Mouse (Mus musculus) monocyte, adult 2 months (primary cell): ENCODE measurements around the gene Zic2.
"Not testable (repeated sequence)": the region's sequence is repeated elsewhere in the genome, so short reads cannot be mapped to it uniquely, and the experiment has no call there.

Experiments used
- DNase-seq, 2 experiments: peaks; one replicate each; pipeline ENCODE4 v3.0.0; 2022; ENCODE audit warnings: low spot score in 2 of 2, low read depth in 1 of 2

The Zic2 gene

DNA sequence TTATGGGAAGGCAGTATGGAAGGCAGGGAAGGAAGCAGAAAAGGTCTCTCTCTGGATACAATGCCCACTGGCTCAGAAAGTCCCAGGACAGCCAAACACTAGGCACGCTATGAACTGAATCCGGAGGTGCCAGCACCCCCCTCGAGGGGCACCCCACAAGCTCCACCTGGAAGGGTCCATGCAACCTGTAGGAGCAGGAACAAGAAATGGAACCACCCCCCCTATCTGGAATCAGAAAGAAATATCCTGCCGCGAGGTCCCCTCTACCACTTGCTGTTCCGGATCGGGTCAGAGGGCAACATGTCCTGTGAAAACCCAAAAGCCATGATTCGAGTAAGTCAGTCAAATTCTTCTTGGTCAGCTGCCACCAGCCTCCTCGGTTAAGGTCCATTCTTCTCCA is 13.3 kb upstream of the Zic2 start:
- DNase-seq = no peak

DNA sequence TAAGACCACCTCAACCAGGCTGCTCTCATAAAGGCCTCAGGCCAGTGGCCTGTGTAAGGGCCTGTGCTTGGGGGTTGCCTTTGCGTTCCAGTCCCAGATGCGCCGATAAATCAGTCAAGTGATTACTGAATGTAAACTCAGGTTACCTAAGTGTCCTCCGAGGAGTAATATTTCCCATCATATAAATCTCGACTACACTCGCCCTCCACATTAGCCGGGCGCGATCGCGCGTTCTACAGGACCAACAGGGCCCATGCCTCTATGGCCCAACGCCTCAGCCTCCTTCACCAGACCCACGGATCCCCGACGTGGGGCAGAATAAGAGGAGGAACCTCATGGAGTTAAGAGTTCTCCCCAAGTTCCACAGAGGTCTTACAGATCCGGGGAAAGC is 12.6 kb upstream of the Zic2 start:
- DNase-seq = no peak

DNA sequence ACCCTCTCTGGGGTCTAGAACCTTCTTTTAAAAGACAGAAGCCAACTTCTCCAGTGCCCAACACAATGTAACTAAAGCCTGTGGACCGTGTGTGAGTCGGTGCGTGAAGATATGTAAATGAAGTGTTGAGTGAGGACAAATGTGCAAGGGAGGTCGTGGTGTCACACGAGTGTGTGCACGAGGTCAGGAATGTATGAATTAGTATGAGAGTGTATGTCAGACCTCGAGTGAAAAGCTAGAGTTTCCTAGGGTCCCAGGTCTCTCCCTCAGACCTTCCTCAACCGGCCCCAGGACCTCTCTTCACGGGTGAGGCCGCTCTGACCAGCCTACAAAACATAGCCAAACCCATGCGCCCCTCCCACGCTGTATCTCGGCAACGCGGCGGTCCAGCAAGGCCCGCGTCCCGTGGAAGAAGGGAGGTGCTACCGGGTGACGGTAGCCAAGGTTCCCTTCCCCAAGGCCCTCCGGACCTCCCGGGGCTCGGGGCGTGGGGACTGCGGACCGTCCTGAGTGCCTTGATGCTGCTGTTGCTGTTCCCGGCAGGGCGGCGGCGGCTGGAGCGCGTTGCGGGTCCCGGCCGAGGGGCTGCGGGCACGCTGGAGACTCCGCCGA is 12.0 kb upstream of the Zic2 start:
- DNase-seq = no peak

DNA sequence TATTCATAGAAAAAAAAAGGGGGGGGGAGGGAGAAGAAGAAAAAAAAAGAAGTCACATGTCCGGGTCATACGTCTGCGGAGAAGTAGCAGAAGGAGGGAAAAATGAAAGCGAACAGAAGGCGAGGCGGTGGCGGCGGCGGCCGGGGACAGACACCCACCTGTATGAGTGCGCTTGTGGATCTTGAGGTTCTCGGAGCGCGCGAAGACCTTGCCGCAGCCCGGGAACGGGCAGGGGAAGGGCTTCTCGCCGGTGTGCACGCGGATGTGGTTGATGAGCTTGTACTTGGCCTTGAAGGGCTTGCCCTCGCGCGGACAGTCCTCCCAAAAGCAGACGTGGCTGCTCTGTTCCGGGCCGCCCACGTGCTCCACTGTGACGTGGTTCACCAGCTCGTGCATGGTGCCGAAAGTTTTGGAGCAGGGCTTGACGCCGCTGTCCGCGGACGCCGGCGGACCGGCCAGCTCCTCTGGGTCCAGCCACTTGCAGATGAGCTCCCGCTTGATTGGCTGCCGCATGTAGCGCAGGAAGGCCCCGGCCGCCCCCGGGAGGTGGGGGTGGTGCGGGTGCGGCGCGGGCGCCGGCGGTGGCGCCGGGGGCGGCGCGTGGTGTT is 11.4 kb upstream of the Zic2 start:
- not testable (repeated sequence) for DNase-seq

DNA sequence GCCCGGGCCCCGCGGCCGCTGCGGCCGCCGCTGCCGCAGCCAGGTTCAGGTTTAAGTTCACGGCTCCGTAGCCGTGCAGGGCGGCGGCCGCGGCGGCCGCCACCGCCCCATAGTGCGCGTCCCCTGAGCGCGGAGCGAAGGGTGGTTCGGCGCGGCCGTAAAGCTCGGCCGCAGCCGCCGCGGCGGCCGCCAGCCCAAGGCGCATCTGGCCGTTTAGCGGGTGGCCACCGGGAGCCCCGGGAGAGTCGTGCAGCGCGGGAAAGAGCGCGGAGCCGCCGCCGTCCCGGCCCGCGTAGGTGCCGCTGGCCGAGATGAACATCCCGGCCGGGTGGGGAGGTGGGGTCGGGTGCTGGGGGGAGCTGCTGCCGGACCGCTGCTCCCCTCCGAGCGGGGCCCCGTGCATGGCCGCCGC is 10.9 kb upstream of the Zic2 start:
- DNase-seq = no peak

DNA sequence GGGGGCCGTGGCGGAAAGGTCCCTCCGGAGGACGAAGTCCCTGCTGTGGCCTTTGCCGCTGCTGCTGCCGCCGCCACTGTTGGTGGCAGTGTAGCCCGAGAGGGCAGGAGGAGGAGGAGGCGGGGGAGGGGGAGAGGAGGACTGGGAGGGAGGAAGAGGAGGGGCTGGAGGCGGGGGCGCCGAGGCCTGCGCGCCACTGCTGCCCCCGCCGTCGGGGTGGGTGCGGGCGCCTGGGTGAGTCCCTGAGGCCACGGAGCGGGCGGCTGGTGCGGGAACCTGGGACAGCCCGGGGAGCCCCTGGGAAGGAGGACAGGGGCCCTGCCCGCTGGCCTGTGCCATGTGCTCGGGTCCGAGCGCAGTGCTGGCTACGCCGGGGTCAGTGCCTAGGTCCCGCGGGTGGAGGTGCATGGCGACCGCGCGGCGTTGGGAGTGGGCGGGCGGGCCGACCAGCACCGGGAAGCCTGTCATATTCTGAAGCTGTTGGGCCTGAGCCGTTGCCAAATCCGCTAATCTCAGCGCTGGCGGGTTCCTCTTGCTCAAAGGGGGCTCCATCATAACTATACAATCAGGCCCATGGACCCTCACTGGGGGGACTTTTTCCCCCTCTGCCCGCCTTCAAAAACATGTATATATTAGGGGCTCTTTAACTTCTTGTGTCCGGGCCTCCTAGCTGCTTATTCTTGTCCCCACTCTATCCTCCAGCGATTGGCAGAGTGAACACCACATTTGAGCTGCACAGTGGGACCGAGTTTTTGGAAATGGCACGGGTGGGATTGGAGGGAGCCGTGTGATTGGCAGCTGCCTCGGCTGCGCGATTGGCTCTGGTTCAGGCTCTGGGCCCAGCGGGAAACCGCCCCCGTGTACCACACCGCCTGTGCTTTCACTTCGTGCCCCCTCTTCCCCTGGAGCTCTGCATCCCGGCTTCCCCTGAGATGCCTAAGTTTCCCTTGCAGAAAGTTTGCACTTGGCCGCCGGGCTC is 10.2 kb upstream of the Zic2 start, which contains the start of gene Zic5:
Gene Zic5 (minus strand): TSS at position 915 of the 979 bp plus-strand sequence.
- DNase-seq = no peak

DNA sequence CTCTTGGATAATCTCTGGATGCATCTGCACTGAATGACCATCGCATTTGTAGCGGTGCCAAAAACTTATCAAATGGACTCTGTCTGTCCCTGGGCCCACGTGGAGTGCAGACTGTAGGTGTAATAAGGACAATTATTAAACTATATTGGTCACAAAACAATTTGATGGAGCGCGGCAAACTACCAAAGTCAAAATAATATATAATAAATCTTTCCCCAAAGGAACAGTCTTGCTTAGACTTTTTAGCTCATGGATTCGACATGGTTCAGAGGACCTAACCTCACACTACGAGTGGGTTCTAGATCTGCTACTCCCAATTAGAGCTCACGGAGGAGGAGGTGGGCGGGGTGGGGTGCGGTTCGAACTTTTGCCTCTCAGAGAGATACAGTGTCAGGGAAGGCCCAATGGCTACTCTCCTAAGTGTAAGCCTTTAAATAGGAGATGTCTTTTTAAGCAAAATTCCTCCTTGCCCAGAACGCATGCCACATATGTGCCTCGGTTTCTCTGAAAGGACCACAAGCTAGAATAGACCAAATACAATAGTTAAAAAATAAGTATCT is 9.2 kb upstream of the Zic2 start:
- no peak for DNase-seq

DNA sequence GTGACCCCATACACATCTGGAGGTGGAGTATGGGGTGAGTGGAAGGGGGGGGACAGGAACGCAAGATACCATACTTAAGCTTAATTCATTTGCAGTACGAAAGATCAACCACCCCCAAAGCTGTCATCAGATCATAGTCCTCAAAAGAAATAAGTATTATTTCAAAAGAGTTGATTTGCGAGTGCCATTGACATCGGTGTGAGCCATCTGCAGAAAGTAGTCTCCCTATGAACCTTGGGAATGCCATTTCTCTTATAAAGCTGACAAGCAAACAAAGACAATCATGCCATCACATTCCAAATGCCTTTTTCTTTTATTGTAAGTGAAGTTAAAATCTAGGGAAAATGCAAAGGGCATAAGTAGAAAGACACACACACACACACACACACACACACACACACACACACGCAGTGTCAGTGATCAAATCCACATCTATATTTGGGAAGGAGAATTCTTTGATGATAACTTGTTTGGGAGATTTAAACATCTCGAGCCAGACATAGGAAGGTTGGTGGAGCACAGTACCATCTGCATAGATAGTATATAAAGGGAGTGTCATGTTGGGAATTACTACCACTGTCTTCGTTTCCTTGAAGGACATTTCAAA is 8.4 kb upstream of the Zic2 start:
- no peak for DNase-seq

DNA sequence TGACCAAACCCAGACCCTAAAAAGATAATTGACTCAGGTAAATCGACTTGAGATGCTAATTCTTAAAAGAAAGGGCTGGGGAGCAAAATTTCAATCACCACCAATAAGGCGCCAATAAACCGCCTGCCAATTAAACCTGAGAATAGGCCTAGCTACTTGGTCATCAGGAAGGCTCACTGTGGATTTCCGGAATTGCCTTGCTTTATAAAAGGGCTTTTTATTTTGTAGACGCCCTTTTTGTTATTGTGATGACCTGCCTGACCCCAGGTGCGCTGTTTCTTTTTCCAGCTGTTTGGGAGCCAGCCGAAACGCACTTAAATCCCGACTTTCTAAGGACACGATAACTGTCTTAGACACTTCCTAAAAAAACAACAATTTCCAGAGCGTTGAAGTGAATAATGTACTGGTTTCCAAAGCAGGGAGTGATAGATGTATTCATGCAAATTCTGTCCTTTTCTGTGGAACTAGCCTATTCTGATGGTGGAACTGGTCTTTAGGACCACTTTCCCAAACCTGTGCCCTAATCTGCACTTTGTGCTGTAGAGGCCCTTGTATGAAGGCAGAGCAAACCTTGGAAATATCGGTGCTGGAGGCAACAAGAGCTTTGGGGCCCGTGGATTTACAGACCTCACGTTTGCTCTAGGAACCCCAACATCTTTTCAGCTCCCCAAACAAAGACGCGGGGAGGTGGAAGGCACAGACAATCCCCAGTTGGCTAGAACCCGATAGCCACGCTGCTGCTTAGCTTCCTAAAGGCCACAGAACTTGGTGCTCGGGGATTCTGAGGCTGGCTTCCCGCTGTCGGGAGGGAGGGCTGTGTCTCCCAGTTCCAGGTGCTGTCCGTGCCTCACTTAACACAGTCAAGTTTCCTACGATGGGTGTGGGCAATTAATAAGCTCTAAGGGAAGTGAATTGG is 7.1 kb upstream of the Zic2 start:
- DNase-seq = no peak

DNA sequence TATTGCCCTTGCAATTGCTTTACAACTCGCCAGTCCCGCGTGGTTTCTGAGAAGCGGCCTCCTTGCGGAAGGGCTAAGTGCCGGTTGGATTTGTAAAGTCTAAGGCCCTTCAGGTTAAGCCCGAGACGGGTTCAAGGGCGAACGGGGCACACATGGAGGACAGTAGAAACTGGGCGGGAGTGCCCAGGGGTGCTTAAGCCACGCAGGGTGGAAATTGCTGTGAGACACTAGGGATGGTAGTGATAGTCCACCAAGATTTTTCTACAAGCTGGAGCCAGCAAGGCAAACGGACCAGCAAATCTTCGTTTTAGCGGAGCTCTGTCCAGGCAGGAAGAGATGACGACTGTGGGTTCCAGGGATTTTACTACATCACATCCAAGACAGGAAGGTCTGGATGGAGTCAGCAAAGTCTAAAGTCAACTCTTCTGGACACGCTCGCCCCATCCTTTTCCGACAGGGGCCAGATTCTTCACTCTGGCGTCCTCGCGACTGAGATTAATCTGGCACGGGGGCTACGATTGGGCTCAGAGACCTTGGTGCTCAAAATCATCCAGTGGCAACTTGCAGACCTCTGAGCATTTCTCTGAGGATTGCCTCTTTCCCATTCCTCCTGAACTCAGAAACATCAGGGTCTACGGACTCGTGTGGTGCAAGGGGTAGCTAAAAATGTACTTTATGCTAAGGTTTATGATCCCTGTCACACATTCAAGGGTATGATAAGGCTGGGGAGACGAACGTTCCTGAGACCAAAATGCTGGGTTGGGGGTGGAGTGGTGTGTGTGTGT is 6.1 kb upstream of the Zic2 start:
- no peak for DNase-seq

DNA sequence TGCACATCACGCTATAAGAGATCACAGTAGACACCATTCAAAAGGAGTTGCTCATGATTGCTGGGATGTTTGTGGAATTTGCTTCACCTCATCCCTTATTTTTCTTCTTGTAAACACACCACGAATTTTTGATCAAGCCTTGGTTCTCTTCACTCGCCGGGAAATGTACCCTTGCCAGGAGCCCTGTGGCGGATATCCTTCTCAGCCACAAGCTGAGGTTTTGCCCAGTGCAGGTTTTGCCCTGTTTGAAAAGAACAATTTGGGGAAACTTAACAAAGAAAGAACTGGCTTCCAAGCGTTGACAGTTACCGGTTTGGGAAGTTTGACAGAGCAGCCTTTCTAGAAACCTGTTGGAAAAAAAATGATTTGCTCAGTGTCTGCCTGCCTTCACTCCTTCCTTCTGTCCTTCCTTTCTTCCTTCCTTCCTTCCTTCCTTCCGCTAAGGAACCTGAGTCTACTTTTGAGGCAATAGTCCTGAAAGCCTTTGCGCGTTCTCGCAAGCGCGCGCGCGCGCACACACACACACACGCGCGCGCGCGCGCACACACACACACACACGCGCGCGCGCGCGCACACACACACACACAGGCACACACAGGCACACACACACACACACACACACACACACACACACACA is 3.7 kb upstream of the Zic2 start:
- no peak for DNase-seq

DNA sequence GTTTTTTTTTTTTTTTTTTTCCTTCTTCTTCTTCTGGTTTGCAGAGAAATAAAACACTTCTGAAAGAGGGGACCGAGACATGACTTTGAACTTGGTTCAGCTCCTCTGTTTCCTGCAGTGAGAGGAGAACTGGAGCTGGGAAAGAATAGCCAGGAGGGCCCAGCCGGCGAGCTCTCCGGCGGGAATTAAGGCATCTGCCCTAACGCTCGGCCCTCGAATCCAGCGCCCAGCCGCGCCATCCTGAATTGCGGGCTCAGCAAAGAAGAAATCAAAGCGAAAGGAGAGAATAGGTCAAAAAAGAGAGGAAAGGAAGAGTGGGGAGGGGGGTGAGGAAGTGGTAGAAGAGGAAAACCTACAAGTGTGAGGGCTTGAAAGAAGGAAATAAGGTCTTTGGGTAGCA is 3.1 kb upstream of the Zic2 start:
- no peak for DNase-seq

DNA sequence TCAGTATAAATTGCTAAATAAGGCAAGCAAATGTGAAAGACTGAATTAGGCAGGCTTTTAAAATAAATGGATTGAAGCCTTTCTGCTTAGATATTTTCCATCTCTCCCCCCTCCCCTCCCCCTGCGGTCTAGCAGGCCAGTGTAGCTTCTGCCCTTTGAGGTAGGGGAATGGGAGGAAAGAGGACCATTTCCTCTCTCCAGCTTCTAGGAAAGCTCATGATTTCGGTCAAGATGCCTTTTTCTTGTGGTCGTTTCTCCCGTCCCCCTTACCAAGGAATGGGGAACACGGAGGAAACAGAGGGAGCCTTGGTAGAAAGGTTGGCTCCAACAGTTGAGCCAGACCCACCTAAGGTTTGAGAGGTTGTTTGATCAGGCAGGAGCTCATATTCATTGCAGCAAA is 2.6 kb upstream of the Zic2 start:
- no peak for DNase-seq

DNA sequence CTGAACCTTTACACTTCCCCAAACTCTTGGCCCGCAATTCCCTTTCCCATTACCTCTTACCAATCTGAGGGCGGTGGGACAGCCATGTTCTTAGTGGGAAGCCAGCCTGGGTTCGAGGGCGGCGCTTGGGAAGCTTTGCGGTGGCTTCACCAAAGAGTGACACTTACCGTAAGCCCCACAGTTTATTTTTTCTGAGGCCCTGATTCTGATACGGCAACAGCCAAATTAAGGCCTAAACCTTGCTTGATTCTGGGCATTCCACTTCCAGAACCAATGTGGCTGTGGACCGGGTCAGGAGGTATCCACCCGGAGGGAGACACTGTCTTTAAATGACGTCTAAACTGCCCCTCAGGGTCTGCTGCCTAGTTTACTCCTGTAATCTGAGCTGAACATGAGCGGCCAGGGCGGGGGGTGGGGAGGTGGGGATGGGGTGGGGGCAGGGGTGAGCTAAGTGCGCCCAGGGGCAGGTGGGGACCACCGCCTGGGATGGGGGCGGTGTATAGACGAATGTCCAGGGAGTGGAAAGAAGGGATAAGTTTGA is 2.0 kb upstream of the Zic2 start:
- DNase-seq = no peak

DNA sequence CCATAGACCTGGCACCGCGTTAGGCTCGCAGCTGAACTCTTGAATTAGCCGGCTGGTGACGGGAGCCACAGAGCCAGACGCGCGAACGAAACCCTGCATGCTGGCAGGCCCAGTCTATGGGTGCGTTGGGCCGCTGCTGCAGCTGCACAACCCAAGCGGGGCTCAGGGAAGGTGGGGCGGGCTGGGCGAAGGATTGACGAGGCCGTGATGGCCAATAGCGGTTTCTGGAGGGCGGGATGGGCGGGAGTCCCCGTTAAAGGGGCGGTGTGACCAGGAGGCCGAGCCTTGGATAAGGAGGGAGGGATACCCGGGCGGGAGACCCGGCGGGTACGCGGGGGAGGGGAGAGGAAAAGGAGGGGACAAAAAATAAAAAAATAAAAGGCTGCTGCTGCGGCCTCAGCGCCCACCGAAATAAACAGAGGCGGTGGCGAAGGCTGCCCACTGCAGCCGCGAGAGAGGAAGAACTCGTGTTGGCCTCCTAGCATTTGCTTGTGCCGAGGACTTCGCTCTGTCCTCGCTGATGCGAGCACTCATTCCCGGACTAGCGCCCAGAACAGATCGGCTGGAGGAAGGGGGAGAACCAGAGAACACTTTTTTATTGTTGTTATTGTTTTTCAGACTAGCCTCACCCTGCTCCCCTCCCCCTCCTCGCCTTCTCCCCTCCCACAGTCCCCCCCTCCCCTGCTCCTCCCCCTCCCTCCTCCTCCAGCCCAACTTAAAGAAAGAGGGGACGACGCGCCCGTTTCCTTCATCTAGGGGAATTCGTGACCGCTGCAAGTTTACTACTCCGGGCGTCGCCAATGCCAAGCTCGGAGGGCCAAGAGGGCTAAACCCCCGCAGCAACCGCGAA is 969 bp upstream of the Zic2 start:
- DNase-seq = no peak

DNA sequence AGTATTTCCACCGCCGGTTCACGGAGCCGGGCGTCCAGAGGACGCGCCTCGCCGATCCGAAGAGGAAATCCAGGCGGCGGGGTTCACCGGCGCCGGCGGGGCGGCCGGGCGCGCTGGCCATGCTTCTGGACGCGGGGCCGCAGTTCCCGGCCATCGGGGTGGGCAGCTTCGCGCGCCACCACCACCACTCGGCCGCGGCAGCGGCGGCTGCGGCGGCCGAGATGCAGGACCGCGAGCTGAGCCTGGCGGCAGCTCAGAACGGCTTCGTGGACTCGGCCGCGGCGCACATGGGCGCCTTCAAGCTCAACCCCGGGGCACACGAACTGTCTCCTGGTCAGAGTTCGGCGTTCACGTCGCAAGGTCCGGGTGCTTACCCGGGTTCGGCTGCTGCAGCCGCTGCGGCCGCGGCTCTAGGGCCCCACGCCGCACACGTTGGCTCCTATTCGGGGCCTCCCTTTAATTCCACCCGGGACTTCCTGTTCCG is 364 bp downstream of the Zic2 start:
- no peak for DNase-seq

DNA sequence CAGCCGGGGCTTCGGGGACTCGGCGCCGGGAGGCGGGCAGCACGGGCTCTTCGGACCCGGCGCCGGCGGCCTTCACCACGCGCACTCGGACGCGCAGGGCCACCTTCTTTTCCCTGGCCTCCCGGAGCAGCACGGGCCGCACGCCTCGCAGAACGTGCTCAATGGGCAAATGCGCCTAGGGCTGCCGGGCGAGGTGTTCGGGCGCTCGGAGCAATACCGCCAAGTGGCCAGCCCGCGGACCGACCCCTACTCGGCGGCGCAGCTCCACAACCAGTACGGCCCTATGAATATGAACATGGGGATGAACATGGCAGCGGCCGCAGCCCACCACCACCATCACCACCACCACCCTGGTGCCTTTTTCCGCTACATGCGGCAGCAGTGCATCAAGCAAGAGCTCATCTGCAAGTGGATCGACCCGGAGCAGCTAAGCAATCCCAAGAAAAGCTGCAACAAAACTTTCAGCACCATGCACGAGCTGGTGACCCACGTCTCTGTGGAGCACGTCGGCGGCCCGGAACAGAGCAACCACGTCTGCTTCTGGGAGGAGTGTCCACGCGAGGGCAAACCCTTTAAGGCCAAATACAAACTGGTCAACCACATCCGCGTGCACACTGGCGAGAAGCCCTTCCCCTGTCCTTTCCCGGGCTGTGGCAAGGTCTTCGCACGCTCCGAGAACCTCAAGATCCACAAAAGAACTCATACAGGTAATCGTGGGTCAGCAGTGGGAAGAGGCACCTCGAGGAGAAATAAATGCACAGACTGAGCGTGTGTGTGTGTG is 996 bp downstream of the Zic2 start:
- no peak for DNase-seq
